Mouse (Mus musculus): ENCODE measurements around the gene Dnajc17. TPM values are rescaled to one million over a fixed set of nuclear protein-coding genes. Genes with fewer than 3 reads are reported as not detected.

Gene Dnajc17
- polyA plus RNA-seq, 2 experiments = 5.4 to 9.5 TPM

DNA sequence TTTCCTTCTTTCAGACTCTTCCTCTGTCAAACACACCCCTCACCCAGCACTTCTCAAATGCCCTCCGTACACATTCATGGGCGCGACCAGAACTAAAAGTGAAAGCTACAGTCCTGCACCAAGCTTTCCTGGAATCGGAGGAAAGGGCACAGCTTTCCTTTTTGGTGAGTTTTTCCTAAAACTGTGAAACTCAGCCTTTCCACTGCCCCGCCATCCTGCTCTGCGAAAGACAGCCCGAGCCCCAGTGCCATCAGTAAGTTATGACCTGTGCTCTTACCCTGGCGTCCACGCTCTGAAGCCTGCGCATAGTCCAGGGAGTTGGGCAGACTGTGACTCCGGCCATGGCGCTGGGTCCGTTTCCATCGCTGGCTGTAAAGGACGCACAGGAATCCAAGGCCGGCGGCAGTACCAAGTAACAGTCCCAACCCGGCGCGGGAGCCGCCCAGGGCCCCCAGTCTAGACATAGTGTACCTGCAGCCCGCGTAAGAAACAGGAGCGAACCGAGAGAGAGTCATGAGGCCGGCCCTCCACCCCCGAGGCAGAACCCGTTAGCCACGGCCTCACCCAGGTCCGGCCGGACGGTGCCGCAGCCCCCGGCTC lies 52.4 kb downstream of the Dnajc17 start:
- no peak for TF ChIP-seq EP300 (IDR thresholded peaks at IDR 0.05; ENCODE audit: low read depth)
- TF ChIP-seq CTCF (IDR thresholded peaks at IDR 0.05; ENCODE audit: low read depth) = no peak
- ATAC-seq (ENCODE audit: insufficient read depth) = peak; percentile 50
- no peaks in the 10 kb centered on the region for H3K9me3 ChIP-seq (ENCODE audit: control insufficient read depth, low read length)
- whole genome bisulfite sequencing (ENCODE audit: insufficient replicate concordance) = under 1% methylated on average over 34 of the region's 34 CpGs
- H3K9ac ChIP-seq (replicated peaks) = peak overlapping the region; percentile 98
- no peaks in the 10 kb centered on the region for H3K27me3 ChIP-seq (ENCODE audit: control insufficient read depth, insufficient read depth, low read length)
- peaks cover 23 to 24% of the 10 kb centered on the region in 2 experiments for H3K4me1 ChIP-seq (replicated peaks; ENCODE audit: control insufficient read depth in 2 of 2, insufficient read depth in 2 of 2, low read length in 1 of 2)
- peaks cover 32% of the 10 kb centered on the region for H3K36me3 ChIP-seq (replicated peaks; ENCODE audit: control insufficient read depth, insufficient read depth, low read depth)
- peak overlapping the region; percentile 96 for H3K4me2 ChIP-seq (ENCODE audit: low read depth)
- H3K27ac ChIP-seq = peak overlapping the region; percentile 97
- peak in 1 of 3 experiments; percentile 40 for DNase-seq (ENCODE audit: low read depth in 3 of 3, low spot score in 3 of 3)
- peak overlapping the region; percentile 76 to 100 for H3K4me3 ChIP-seq (ENCODE audit: insufficient read depth in 1 of 2, low read depth in 2 of 2, low read length in 2 of 2)

DNA sequence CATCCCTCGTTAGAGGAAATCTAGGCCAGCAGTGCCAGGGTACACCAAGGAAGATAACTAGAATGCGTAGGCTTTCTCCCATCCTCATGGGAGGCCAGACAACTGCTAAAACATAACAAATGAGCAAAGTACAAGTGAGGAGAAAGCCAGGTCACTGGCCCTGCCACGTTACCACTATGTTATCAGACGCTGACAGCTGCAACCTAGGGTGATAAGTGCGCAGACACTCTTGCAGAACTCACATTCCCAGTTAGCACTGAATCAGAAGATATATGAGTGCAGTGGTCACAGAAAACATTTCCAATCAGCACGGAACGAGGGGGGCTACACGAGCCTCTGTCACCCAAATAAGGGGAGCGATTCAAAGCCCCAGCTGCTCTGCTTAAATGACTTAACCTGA lies 53.2 kb downstream of the Dnajc17 start:
- Histone ChIP-seq H3K36me3 (replicated peaks; ENCODE audit: control insufficient read depth, insufficient read depth, low read depth) (peaks cover 39% of the 10 kb centered on the region), H3K9me3 (ENCODE audit: control insufficient read depth, low read length) (no peaks in the 10 kb centered on the region), H3K9ac (replicated peaks) (peak overlapping the region; percentile 98), H3K27me3 (ENCODE audit: control insufficient read depth, insufficient read depth, low read length) (no peaks in the 10 kb centered on the region), H3K4me3 (ENCODE audit: insufficient read depth in 1 of 2, low read depth in 2 of 2, low read length in 2 of 2) (peak overlapping the region; percentile 76 to 100), H3K27ac (peak overlapping the region; percentile 97), H3K4me1 (replicated peaks; ENCODE audit: control insufficient read depth in 2 of 2, insufficient read depth in 2 of 2, low read length in 1 of 2) (peaks cover 23 to 24% of the 10 kb centered on the region in 2 experiments), H3K4me2 (ENCODE audit: low read depth) (peak overlapping the region; percentile 96)
- whole genome bisulfite sequencing (ENCODE audit: insufficient replicate concordance) = 11% methylated on average over 9 of the region's 9 CpGs
- DNase-seq (ENCODE audit: low read depth in 3 of 3, low spot score in 3 of 3) (peak; percentile 86 to 90 (median 88)), ATAC-seq (ENCODE audit: insufficient read depth) (peak; percentile 84)
- TF ChIP-seq CTCF (IDR thresholded peaks at IDR 0.05; ENCODE audit: low read depth) = no peak
- peak; percentile 95 for TF ChIP-seq EP300 (IDR thresholded peaks at IDR 0.05; ENCODE audit: low read depth)

DNA sequence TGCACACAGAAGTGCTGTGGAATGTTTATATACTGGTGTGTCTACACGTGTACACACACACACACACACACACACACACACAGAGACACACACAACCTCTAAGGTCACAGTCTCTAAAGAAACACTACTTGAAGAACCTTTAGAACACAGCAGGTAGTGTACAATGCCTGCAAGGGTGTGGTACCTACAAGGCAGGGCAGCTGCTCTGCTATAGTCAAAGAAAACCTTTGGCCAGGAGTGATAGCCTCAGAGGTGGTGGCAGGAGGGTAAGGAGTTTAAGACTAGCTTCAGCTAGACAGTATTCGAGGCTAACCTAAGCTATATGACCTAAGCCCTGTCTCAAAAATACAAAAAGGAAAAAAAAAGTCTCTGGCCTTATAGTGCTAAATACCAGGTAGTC lies 53.9 kb downstream of the Dnajc17 start:
- peak overlapping the region; percentile 98 for H3K9ac ChIP-seq (replicated peaks)
- ATAC-seq (ENCODE audit: insufficient read depth) (peak; percentile 29), DNase-seq (ENCODE audit: low read depth in 3 of 3, low spot score in 3 of 3) (peak in 1 of 3 experiments; percentile 43)
- no peak for TF ChIP-seq CTCF (IDR thresholded peaks at IDR 0.05; ENCODE audit: low read depth)
- no peak for TF ChIP-seq EP300 (IDR thresholded peaks at IDR 0.05; ENCODE audit: low read depth)
- H3K27ac ChIP-seq = peak overlapping the region; percentile 97
- H3K4me1 ChIP-seq (replicated peaks; ENCODE audit: control insufficient read depth in 2 of 2, insufficient read depth in 2 of 2, low read length in 1 of 2) = peaks cover 23 to 24% of the 10 kb centered on the region in 2 experiments
- H3K4me3 ChIP-seq (ENCODE audit: insufficient read depth in 1 of 2, low read depth in 2 of 2, low read length in 2 of 2) = peak overlapping the region; percentile 55 to 100
- H3K36me3 ChIP-seq (replicated peaks; ENCODE audit: control insufficient read depth, insufficient read depth, low read depth) = peaks cover 46% of the 10 kb centered on the region
- no peaks in the 10 kb centered on the region for H3K27me3 ChIP-seq (ENCODE audit: control insufficient read depth, insufficient read depth, low read length)
- WGBS (ENCODE audit: insufficient replicate concordance) = 50% methylated on average over 2 of the region's 2 CpGs
- peak overlapping the region; percentile 96 for H3K4me2 ChIP-seq (ENCODE audit: low read depth)
- no peaks in the 10 kb centered on the region for H3K9me3 ChIP-seq (ENCODE audit: control insufficient read depth, low read length)

GRCm38 (mm10) chr2:119152255-119152654 lies 56.3 kb downstream of the Dnajc17 start:
- no peak for TF ChIP-seq CTCF (IDR thresholded peaks at IDR 0.05; ENCODE audit: low read depth)
- TF ChIP-seq EP300 (IDR thresholded peaks at IDR 0.05; ENCODE audit: low read depth) = no peak
- WGBS (ENCODE audit: insufficient replicate concordance) = 47% methylated on average over 6 of the region's 6 CpGs
- no peak for ATAC-seq (ENCODE audit: insufficient read depth)
- no peak overlapping the region for H3K4me2 ChIP-seq (ENCODE audit: low read depth)
- H3K4me3 ChIP-seq (ENCODE audit: insufficient read depth in 1 of 2, low read depth in 2 of 2, low read length in 2 of 2) = no peak overlapping the region
- H3K36me3 ChIP-seq (replicated peaks; ENCODE audit: control insufficient read depth, insufficient read depth, low read depth) = peaks cover 69% of the 10 kb centered on the region
- H3K27ac ChIP-seq = no peak overlapping the region
- H3K27me3 ChIP-seq (ENCODE audit: control insufficient read depth, insufficient read depth, low read length) = no peaks in the 10 kb centered on the region
- H3K9me3 ChIP-seq (ENCODE audit: control insufficient read depth, low read length) = no peaks in the 10 kb centered on the region
- no peak for DNase-seq (ENCODE audit: low read depth in 3 of 3, low spot score in 3 of 3)
- H3K4me1 ChIP-seq (replicated peaks; ENCODE audit: control insufficient read depth in 2 of 2, insufficient read depth in 2 of 2, low read length in 1 of 2) = peaks cover 19 to 21% of the 10 kb centered on the region in 2 experiments
- no peak overlapping the region for H3K9ac ChIP-seq (replicated peaks)

DNA sequence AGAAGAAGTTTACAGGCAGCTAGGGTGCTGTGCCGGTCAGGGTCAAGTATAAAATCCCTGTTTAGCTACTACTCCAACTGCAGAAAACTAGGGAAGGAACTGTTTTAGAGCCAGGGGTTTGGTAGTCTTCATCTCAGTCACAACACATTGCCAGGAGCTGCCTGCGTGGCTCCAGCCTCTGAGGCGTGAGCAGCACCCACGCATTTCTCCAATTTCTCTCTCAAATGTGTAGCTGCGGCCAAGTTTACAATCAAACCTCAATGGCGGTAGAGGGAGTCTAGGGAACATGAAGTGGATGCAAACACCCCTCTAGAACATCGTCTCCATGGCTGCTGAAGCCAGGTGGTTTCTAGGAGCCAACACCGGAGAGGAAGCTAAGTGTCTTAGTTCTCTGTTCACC lies 60.8 kb downstream of the Dnajc17 start:
- H3K9me3 ChIP-seq (ENCODE audit: control insufficient read depth, low read length) = no peaks in the 10 kb centered on the region
- no peaks in the 10 kb centered on the region; a peak in 1 of 4 replicates for H3K4me1 ChIP-seq (replicated peaks; ENCODE audit: control insufficient read depth in 2 of 2, insufficient read depth in 2 of 2, low read length in 1 of 2)
- no peak overlapping the region for H3K4me3 ChIP-seq (ENCODE audit: insufficient read depth in 1 of 2, low read depth in 2 of 2, low read length in 2 of 2)
- H3K27ac ChIP-seq = no peak overlapping the region
- WGBS (ENCODE audit: insufficient replicate concordance) = 90% methylated on average over 8 of the region's 8 CpGs
- no peak for ATAC-seq (ENCODE audit: insufficient read depth)
- H3K4me2 ChIP-seq (ENCODE audit: low read depth) = no peak overlapping the region
- peaks cover 94% of the 10 kb centered on the region for H3K36me3 ChIP-seq (replicated peaks; ENCODE audit: control insufficient read depth, insufficient read depth, low read depth)
- H3K27me3 ChIP-seq (ENCODE audit: control insufficient read depth, insufficient read depth, low read length) = no peaks in the 10 kb centered on the region
- TF ChIP-seq CTCF (IDR thresholded peaks at IDR 0.05; ENCODE audit: low read depth) = no peak
- no peak for TF ChIP-seq EP300 (IDR thresholded peaks at IDR 0.05; ENCODE audit: low read depth)
- DNase-seq (ENCODE audit: low read depth in 3 of 3, low spot score in 3 of 3) = no peak
- no peak overlapping the region for H3K9ac ChIP-seq (replicated peaks)

Measured in liver, embryonic 14.5 days (tissue).